13 mouse cellular contexts compared by ENCODE assay signal in the genomic region with DNA sequence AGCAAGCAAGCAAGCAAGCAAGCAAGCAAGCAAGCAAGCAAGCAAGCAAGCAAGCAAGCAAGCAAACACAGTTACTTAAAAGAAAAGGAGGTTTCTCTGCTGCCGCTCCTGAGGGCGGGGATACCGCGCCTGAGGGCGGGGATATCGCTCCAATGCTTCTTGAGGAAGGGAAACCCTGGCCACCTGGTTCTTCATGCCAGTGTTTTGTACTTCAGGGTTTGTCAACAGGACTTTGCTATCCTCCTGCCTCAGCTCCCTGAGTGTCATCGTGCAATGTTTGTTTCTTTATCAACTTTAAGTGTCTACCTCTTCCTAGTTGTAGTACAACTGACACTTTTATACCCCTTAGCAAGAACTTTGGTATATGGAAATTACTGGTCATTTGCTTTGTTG.
DNase-seq lines count a peak whose midpoint lies in the region; ATAC-seq and TF ChIP-seq lines count a peak whose summit lies in the region.
"Had no signal": no experiment of that assay in that cellular context is flagged by ENCODE, and none has a peak within 500 bp of the region (broad histone marks: within the 10 kb centered on the region; RNA-seq: fewer than 3 reads in every experiment).

No protein-coding gene starts in this region.

- peak overlapping the region; percentile 22; the same call in 1 of the 2 replicates for H3K4me2 ChIP-seq in kidney, postnatal 0 days (ENCODE audit: low read length)
- H3K4me2 ChIP-seq in forebrain, embryonic 16.5 days (ENCODE audit: low read length) = no peak overlapping the region
- H3K4me2 ChIP-seq: hindbrain, embryonic 14.5 days; neural tube, embryonic 12.5 days had no signal

- H3K9ac ChIP-seq in kidney, postnatal 0 days (ENCODE audit: low read depth, low read length) = no peak overlapping the region
- no peak overlapping the region for H3K9ac ChIP-seq in MEL (ENCODE audit: control insufficient read depth, low read depth, low read length, poor library complexity, severe bottlenecking)
- H3K9ac ChIP-seq in forebrain, embryonic 16.5 days (replicated peaks; ENCODE audit: low read depth, low read length) = no peak overlapping the region
- H3K9ac ChIP-seq: hindbrain, embryonic 14.5 days; neural tube, embryonic 12.5 days had no signal

- no peaks in the 10 kb centered on the region for H3K27me3 ChIP-seq in kidney, postnatal 0 days (ENCODE audit: insufficient read depth, low read length)
- no peaks in the 10 kb centered on the region for H3K27me3 ChIP-seq in MEL (ENCODE audit: control insufficient read depth in 1 of 2, insufficient read depth in 2 of 2, low read length in 2 of 2)
- no peaks in the 10 kb centered on the region for H3K27me3 ChIP-seq in forebrain, embryonic 16.5 days (replicated peaks; ENCODE audit: control insufficient read depth, insufficient read depth, low read length)
- H3K27me3 ChIP-seq: neural tube, embryonic 12.5 days had no signal

- no peak for TF ChIP-seq CTCF in kidney, postnatal 0 days (IDR thresholded peaks at IDR 0.05; ENCODE audit: low read depth)
- no peak for TF ChIP-seq CTCF in MEL (IDR thresholded peaks at IDR 0.05 in 2 of 3, conservative IDR thresholded peaks at IDR 0.05 in 1 of 3; ENCODE audit: control insufficient read depth in 1 of 3, insufficient read depth in 1 of 3, low read depth in 2 of 3, low read length in 3 of 3, poor library complexity in 1 of 3, severe bottlenecking in 1 of 3)
- no peak for TF ChIP-seq CTCF in left cerebral cortex, adult 2 months (IDR thresholded peaks at IDR 0.05)

- no peak for DNase-seq in kidney, postnatal 0 days (ENCODE audit: low spot score)
- DNase-seq in kidney, postnatal 10 days = no peak
- peak; percentile 35 for DNase-seq in MEL (ENCODE audit: low read depth, low spot score)
- no peak for DNase-seq in left cerebral cortex, adult 2 months (ENCODE audit: extremely low spot score in 1 of 2, low spot score in 2 of 2)
- no peak for DNase-seq in embryo, embryonic 11 days
- DNase-seq: cerebellum, postnatal 10 days had no signal

- no peaks in the 10 kb centered on the region for H3K9me3 ChIP-seq in kidney, postnatal 0 days (replicated peaks; ENCODE audit: low read length)
- no peaks in the 10 kb centered on the region for H3K9me3 ChIP-seq in MEL (replicated peaks; ENCODE audit: insufficient read depth, low read length)
- no peaks in the 10 kb centered on the region for H3K9me3 ChIP-seq in forebrain, embryonic 16.5 days (ENCODE audit: control insufficient read depth, low read length)
- H3K9me3 ChIP-seq: neural tube, embryonic 12.5 days had no signal

- H3K36me3 ChIP-seq in kidney, postnatal 0 days (ENCODE audit: insufficient read depth, low read length) = no peaks in the 10 kb centered on the region
- no peaks in the 10 kb centered on the region for H3K36me3 ChIP-seq in MEL (ENCODE audit: control insufficient read depth in 1 of 2, insufficient read depth in 2 of 2, low read length in 2 of 2)
- no peaks in the 10 kb centered on the region for H3K36me3 ChIP-seq in forebrain, embryonic 16.5 days (ENCODE audit: control insufficient read depth, insufficient read depth)
- H3K36me3 ChIP-seq: neural tube, embryonic 12.5 days had no signal

- peaks cover 8% of the 10 kb centered on the region; the same call in 1 of the 2 replicates for H3K4me1 ChIP-seq in kidney, postnatal 0 days (replicated peaks; ENCODE audit: insufficient read depth, low read length)
- peaks cover 0 to 4% of the 10 kb centered on the region in 2 experiments; a peak in 2 of 4 replicates for H3K4me1 ChIP-seq in MEL (ENCODE audit: control insufficient read depth in 1 of 2, insufficient read depth in 2 of 2, low read length in 2 of 2)
- H3K4me1 ChIP-seq in forebrain, embryonic 16.5 days (replicated peaks; ENCODE audit: control insufficient read depth, insufficient read depth, low read length) = no peaks in the 10 kb centered on the region
- H3K4me1 ChIP-seq: neural tube, embryonic 12.5 days had no signal

- ATAC-seq in kidney, postnatal 0 days (replicated peaks; ENCODE audit: low FRiP score, low read depth) = no peak
- 0 out of 2 replicates have a peak, but pooled peaks have one; percentile 25 for ATAC-seq in common myeloid progenitor, adult 5-6 weeks (replicated peaks; ENCODE audit: low read depth, poor library complexity, severe bottlenecking)
- peak; percentile 62 for ATAC-seq in megakaryocyte progenitor cell, adult 5-6 weeks (replicated peaks; ENCODE audit: poor library complexity)
- ATAC-seq in forebrain, embryonic 16.5 days = no peak

- no peaks in the 10 kb centered on the region for H3K79me2 ChIP-seq in MEL (ENCODE audit: control insufficient read depth, insufficient read depth, low read length, poor library complexity)

- TF ChIP-seq EP300 in MEL (IDR thresholded peaks at IDR 0.05; ENCODE audit: low read depth in 1 of 2, low read length in 2 of 2) = no peak

- H3K27ac ChIP-seq in kidney, postnatal 0 days = no peak overlapping the region
- H3K27ac ChIP-seq in MEL (ENCODE audit: control insufficient read depth, low read depth, low read length) = no peak overlapping the region
- H3K27ac ChIP-seq in forebrain, embryonic 16.5 days (ENCODE audit: low read length) = no peak overlapping the region
- H3K27ac ChIP-seq in left cerebral cortex, adult 2 months = no peak overlapping the region
- H3K27ac ChIP-seq: hindbrain, embryonic 14.5 days; neural tube, embryonic 12.5 days had no signal

- intact Hi-C loops in left cerebral cortex, adult 2 months (cut with DNase I) = no loop called here

- no peak overlapping the region for H3K4me3 ChIP-seq in kidney, postnatal 0 days (replicated peaks; ENCODE audit: low read depth, low read length)
- H3K4me3 ChIP-seq in MEL (ENCODE audit: control insufficient read depth in 1 of 2, insufficient read depth in 1 of 2, low read depth in 2 of 2, low read length in 2 of 2) = no peak overlapping the region
- H3K4me3 ChIP-seq in forebrain, embryonic 16.5 days (replicated peaks; ENCODE audit: low read length) = no peak overlapping the region
- no peak overlapping the region for H3K4me3 ChIP-seq in left cerebral cortex, adult 2 months
- H3K4me3 ChIP-seq: erythroblast, embryonic 14.5 days; megakaryocyte, embryonic 14.5 days; neural tube, embryonic 12.5 days had no signal

- no peak for TF ChIP-seq RAD21 in MEL (IDR thresholded peaks at IDR 0.05; ENCODE audit: low read depth, low read length)

- TF ChIP-seq POLR2A in MEL (IDR thresholded peaks at IDR 0.05; ENCODE audit: control insufficient read depth in 1 of 2, insufficient read depth in 1 of 2, low read depth in 1 of 2, low read length in 2 of 2, poor library complexity in 1 of 2) = no peak

- WGBS in kidney, postnatal 0 days = 38% methylated on average over 7 of the region's 7 CpGs
- WGBS in forebrain, embryonic 16.5 days = 45% methylated on average over 7 of the region's 7 CpGs

TF ChIP-seq in MEL, 35 proteins besides CTCF, POLR2A, EP300 and RAD21:
- TF ChIP-seq NRF1 (IDR thresholded peaks at IDR 0.05; ENCODE audit: insufficient read depth, low read depth, low read length, poor library complexity, severe bottlenecking) (no peak), ZNF384 (IDR thresholded peaks at IDR 0.05; ENCODE audit: low read depth, low read length) (no peak), MYB (IDR thresholded peaks at IDR 0.05; ENCODE audit: low read depth, low read length) (no peak), ZC3H11A (IDR thresholded peaks at IDR 0.05; ENCODE audit: low read depth, low read length) (no peak), JUND (IDR thresholded peaks at IDR 0.05; ENCODE audit: low read depth, low read length) (no peak), MAZ (IDR thresholded peaks at IDR 0.05; ENCODE audit: low read depth, low read length) (no peak), USF1 (IDR thresholded peaks at IDR 0.05; ENCODE audit: low read depth, low read length) (no peak), SMC3 (IDR thresholded peaks at IDR 0.05; ENCODE audit: low read depth, low read length) (no peak)

Comparison
In these comparisons a context has a peak if more than half of its experiments do, and no peak if none do; other contexts are left out.
1. ATAC-seq: peak in common myeloid progenitor, adult 5-6 weeks (single experiment) and megakaryocyte progenitor cell, adult 5-6 weeks (single experiment); none in kidney, postnatal 0 days (single experiment) and forebrain, embryonic 16.5 days (single experiment).